Mouse (Mus musculus) ES-Bruce4 (cell line): Measurements from ENCODE around the gene Snrpn.

Experiments used
- CTCF ChIP-seq: IDR thresholded peaks from one replicate; pipeline ENCODE4 v1.8.1; 2011; ENCODE audit warnings: low read depth, low read length
- EP300 ChIP-seq: IDR thresholded peaks from 2 replicates; pipeline ENCODE4 v1.6.1; 2011; ENCODE audit warnings: low read depth, low read length; ENCODE audit not compliant: insufficient read depth
- POLR2A ChIP-seq: IDR thresholded peaks from one replicate; pipeline ENCODE4 v1.8.1; 2011; ENCODE audit warnings: low read length; ENCODE audit not compliant: insufficient read depth

- TF ChIP-seq POLR2A: no peak
- TF ChIP-seq CTCF: no peak
- no peak for TF ChIP-seq EP300
Observed at GRCm38 (mm10) chr7:59978646-59979045, 161.4 kb downstream of the Snrpn start.
